Mouse (Mus musculus): ENCODE results near the gene Meis1.

Gene Meis1

GRCm38 (mm10) chr11:19018489-19019203 lies at the start of gene Meis1:
Gene Meis1 (minus strand): TSS chr11:19018985.
- CTCF ChIA-PET: interaction anchor here (0.7 kb wide), 1 partner anchor 8 kb away, joined by 14 read pairs; no protein-coding TSS in a partner anchor

GRCm38 (mm10) chr11:19067334-19067733 lies 48.5 kb upstream of the Meis1 start:
- CTCF ChIA-PET: no interaction called here

- CTCF ChIA-PET: no interaction called here
Measured at GRCm38 (mm10) chr11:19049276-19049675, 30.5 kb upstream of the Meis1 start.

- CTCF ChIA-PET: no interaction called here
Measured at GRCm38 (mm10) chr11:19036595-19037166, 17.9 kb upstream of the Meis1 start.

- CTCF ChIA-PET: interaction anchor here (0.6 kb wide), 1 partner anchor 8 kb away, joined by 14 read pairs; the partner anchor contains the start of gene Meis1
Measured at GRCm38 (mm10) chr11:19026581-19027561, 8.1 kb upstream of the Meis1 start.

- CTCF ChIA-PET: no interaction called here
Measured at GRCm38 (mm10) chr11:19025976-19026520, 7.3 kb upstream of the Meis1 start.

- CTCF ChIA-PET: no interaction called here
Measured at GRCm38 (mm10) chr11:19024496-19025265, 5.9 kb upstream of the Meis1 start.

GRCm38 (mm10) chr11:19023356-19023755 lies 4.6 kb upstream of the Meis1 start:
- CTCF ChIA-PET: no interaction called here

- CTCF ChIA-PET: no interaction called here
Measured at GRCm38 (mm10) chr11:19022576-19022975, 3.8 kb upstream of the Meis1 start.

GRCm38 (mm10) chr11:19020951-19021710 lies 2.3 kb upstream of the Meis1 start:
- CTCF ChIA-PET: interaction anchor here (0.8 kb wide), 1 partner anchor 1175 kb away, joined by 3 read pairs; no protein-coding TSS in a partner anchor

- CTCF ChIA-PET: no interaction called here
Measured at GRCm38 (mm10) chr11:19020371-19020824, 1.6 kb upstream of the Meis1 start.

GRCm38 (mm10) chr11:19019204-19020171 lies 703 bp upstream of the Meis1 start:
- CTCF ChIA-PET: no interaction called here

GRCm38 (mm10) chr11:19017719-19018413 lies 919 bp downstream of the Meis1 start:
- CTCF ChIA-PET: no interaction called here

- CTCF ChIA-PET: interaction anchor here (0.8 kb wide), 1 partner anchor 11 kb away, joined by 3 read pairs; no protein-coding TSS in a partner anchor
Measured at GRCm38 (mm10) chr11:19017262-19017661, 1.5 kb downstream of the Meis1 start.

- CTCF ChIA-PET: interaction anchor here (0.8 kb wide), 1 partner anchor 11 kb away, joined by 3 read pairs; no protein-coding TSS in a partner anchor
Measured at GRCm38 (mm10) chr11:19016481-19017220, 2.1 kb downstream of the Meis1 start.

- CTCF ChIA-PET: no interaction called here
Measured at GRCm38 (mm10) chr11:19015731-19016461, 2.9 kb downstream of the Meis1 start.

- CTCF ChIA-PET: interaction anchor here (0.6 kb wide), 1 partner anchor 18 kb away, joined by 3 read pairs; no protein-coding TSS in a partner anchor
Measured at GRCm38 (mm10) chr11:19015381-19015730, 3.4 kb downstream of the Meis1 start.
